Mouse (Mus musculus): ENCODE measurements at regions not wholly inside any gene's neighbourhood (a gene's known extent, or its start where the extent isn't known, plus 50 kb on each side); places are given as distances from the start of the nearest gene placed in this dataset.

- DNase-seq (ENCODE audit: low spot score in 2 of 2), result no peak
Observed at GRCm38 (mm10) chr9:84408260-84409203, 483.6 kb downstream of the Bckdhb start.
